Mouse (Mus musculus) urinary bladder, adult 2 months (tissue): ENCODE measurements around the gene 2310011J03Rik. TPM values are rescaled to one million over a fixed set of nuclear protein-coding genes. Genes with fewer than 3 reads are reported as not detected.

ENCODE experiments used
- DNase-seq: peaks from one replicate; pipeline ENCODE4 v3.0.0; 2022; ENCODE audit warnings: low spot score
- polyA plus RNA-seq: library from polyadenylated mRNA; depleted of rRNA; stranded (reverse); fragments of >200 nt; gene quantifications from 2 replicates; pipeline ENCODE4 v1.2.3, GENCODE M21; 2012

The 2310011J03Rik gene
- polyA plus RNA-seq, 1 experiment, result 45.6 TPM

GRCm38 (mm10) chr10:80315315-80315714 lies 5.0 kb downstream of the 2310011J03Rik start:
- DNase-seq, result no peak

DNA sequence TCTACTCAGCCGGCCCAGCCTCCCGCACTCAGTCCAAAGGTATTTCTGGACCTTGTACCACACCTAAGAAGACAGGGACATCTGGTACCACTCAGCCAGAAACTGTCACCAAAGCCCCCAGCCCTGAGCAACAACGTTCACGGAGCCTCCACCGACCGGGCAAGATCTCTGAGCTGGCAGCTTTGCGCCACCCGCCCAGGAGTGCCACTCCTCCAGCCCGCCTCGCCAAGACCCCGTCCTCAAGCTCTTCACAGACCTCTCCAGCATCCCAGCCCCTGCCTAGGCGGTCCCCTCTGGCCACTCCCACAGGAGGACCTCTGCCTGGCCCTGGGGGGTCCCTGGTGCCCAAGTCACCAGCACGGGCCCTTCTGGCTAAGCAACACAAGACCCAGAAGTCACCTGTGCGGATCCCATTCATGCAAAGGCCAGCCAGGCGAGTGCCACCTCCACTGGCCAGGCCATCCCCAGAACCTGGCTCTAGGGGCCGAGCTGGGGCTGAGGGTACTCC lies 5.8 kb downstream of the 2310011J03Rik start:
- no peak for DNase-seq

GRCm38 (mm10) chr10:80313627-80314201 lies 6.6 kb downstream of the 2310011J03Rik start:
- no peak for DNase-seq

DNA sequence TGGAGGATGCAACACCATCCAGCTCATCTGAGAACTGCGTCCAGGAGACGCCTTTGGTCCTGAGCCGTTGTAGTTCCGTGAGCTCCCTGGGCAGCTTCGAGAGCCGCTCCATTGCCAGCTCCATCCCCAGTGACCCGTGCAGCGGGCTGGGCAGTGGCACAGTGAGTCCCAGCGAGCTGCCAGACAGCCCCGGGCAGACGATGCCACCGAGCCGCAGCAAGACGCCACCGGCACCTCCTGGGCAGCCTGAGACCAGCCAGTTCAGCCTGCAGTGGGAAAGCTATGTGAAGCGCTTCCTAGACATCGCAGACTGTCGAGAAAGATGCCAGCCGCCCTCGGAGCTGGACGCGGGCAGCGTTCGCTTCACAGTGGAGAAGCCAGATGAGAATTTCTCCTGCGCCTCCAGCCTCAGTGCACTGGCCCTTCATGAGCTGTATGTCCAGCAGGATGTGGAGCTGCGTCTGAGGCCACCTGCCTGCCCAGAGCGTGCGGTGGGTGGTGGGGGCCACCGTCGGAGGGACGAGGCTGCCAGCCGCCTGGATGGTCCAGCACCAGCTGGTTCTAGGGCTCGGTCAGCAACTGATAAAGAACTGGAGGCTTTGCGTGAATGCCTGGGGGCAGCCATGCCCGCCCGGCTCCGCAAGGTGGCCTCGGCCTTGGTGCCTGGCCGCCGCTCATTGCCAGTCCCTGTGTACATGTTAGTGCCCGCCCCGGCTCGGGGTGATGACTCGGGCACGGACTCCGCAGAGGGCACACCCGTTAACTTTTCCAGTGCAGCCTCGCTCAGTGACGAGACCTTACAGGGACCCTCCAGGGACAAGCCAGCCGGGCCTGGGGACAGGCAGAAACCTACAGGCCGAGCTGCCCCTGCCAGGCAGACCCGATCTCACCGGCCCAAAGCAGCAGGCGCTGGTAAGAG lies 7.5 kb downstream of the 2310011J03Rik start:
- no peak for DNase-seq

DNA sequence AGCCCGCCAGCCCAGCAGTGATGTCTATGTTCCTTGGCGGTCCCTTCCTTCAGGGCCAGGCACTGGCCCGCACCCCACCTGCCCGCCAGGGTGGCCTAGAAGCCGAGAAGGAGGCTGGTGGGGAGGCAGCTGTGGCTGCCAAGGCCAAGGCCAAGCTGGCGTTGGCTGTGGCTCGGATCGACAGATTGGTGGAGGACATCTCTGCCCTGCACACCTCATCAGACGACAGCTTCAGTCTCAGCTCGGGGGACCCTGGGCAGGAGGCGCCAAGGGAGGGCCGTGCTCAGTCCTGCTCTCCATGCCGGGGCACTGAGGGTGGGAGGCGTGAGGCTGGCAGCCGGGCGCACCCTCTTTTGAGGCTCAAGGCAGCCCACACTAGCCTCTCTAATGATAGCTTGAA lies 8.8 kb downstream of the 2310011J03Rik start:
- DNase-seq, result no peak

DNA sequence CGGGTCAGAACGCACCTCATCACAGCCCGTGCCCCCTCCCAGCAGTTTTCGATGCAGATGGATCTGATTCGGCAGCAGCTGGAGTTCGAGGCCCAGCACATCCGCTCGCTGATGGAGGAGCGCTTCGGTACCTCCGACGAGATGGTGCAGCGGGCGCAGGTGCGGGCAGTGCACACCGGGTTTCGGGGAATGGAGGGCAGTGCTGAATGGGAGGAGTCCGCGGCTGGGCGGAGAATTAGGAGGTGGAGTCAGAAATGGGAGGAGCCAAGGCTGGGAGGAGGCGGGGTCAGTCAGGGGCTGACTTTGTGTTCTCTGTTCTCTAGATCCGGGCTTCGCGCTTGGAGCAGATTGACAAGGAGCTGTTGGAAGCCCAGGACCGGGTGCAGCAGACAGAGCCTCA lies 15.5 kb downstream of the 2310011J03Rik start:
- no peak for DNase-seq

DNA sequence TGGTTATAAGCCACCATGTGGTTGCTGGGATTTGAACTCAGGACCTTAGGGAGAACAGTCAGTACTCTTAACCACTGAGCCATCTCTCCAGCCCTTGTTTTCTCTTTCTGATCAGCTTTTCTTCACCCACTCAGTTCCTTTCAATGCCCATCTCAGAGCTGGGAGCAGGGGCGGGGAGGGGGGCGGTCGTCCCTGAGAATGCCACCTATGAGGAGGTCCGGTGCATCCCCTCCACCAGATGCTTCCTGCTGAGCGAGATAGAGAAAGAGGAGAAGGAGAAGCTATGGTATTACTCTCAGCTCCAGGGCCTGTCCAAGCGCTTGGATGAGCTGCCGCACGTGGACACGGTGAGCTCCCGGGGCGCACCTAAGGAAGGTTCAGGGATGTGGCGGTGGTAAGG lies 15.9 kb downstream of the 2310011J03Rik start:
- DNase-seq, result no peak

DNA sequence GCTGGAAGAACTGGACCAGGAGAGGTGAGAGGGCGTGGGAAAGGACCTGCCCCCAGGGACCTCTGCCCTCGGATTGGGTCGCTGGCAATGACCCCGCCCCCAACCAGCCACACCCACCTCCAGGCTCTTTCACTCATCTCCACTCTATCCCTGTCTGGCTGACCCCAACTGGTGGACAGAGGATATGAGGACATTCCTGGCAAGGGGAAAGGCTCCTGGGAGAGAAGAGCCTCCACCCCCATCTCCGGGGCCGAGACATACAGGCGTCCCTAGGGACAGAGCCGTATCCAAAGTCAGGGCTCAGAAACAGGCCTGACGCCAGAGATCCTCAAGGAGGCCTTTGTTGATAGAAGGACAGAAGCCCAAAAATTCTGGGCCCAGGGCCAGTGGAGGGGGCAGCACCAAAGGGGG lies 17.9 kb downstream of the 2310011J03Rik start:
- DNase-seq, result no peak

- DNase-seq, result no peak
These were observed 18.3 kb downstream of the 2310011J03Rik start for GRCm38 (mm10) chr10:80302082-80302355.

DNA sequence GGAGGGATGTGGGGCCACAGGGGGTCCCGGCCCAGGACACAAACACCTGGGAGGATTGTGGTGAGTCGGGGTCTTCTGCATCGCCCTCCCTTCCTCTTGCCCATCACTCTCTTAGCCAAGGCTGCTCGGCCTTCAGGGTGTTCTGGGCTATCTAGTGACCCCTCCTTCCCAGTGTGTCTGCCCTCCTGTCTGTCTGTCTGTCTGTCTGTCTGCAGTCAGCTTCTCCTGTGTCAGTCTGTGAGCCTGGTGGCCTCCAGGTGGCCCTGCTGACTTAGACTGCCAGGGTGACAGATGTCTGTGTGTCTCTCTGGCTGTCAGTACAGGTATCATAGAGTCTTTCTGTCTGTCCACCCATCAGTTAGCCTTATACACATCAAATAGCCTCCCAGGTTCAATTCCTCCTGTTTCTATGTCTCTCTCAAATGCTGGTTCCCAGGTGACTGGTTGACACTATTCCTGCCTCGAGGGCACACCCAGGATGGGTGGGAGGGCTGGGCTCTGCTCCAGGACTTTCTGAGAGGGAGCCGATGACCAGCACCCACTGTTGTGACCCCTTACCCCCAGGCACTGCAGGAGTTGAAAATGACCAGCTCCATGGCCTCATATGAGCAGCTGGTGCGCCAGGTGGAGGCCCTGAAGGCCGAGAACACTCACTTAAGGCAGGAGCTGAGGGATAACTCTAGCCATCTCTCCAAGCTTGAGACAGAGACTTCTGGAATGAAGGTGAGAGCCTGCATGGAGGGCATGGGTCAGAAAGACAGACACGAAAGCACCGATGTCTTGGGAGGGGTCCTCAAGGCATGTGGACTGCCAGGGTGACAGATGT lies 18.9 kb downstream of the 2310011J03Rik start:
- no peak for DNase-seq

GRCm38 (mm10) chr10:80300672-80301181 lies 19.6 kb downstream of the 2310011J03Rik start:
- no peak for DNase-seq

DNA sequence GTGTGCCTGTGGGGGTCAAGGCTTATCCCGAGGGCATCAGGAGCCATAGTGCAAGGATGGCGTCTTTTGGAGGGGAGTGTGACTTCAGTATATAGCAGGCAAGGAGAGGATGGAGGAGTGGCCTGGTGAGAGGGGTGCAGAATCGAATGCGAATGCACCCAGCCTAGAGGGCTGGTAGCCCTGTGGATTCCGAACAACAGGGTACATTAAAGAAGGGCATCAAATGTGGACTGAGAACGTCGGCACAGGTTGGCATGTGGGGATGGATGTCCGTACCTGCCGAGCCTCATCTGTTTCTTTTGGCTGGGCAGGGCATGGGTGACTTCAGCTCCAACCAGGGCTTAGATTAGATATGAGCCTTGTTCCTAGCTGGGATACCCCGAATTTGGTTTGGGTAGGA lies 20.5 kb downstream of the 2310011J03Rik start:
- DNase-seq, result no peak

- no peak for DNase-seq
These were observed 21.0 kb downstream of the 2310011J03Rik start for GRCm38 (mm10) chr10:80299301-80299700.

DNA sequence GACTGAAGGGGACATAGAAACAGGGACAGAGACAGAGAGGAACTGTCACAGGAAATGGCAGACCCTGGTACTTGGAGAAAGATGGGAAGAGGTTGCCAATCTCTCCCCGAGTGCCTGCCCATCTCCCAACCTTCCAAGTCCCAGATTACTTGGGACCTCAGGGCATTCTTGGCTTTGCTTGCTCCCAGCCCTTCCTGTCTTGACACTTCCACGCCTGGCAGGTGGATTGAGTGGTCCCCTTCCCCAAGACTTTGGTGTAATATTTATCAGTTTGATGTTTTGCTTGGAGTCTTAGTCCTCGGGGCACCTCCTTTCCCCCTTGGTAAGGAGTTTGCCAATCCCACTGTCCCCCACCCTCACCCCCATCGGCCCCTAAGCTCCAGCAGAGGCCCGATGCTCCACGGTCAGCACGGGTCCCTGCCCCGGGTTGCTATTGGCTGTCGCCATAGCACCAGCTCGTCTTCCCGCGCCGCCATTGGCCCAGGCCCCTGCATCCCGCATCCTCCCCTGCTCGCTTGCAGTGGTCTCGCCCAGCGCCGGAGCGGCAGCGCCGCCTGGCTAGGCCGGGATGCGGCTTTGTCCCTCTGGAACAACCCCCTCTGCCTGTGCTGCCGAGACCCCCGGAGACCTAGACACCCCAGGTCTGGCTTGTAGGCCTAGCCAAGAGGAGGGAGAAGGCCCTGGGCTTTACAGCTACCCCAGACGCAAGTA lies 21.6 kb downstream of the 2310011J03Rik start:
- no peak for DNase-seq

DNA sequence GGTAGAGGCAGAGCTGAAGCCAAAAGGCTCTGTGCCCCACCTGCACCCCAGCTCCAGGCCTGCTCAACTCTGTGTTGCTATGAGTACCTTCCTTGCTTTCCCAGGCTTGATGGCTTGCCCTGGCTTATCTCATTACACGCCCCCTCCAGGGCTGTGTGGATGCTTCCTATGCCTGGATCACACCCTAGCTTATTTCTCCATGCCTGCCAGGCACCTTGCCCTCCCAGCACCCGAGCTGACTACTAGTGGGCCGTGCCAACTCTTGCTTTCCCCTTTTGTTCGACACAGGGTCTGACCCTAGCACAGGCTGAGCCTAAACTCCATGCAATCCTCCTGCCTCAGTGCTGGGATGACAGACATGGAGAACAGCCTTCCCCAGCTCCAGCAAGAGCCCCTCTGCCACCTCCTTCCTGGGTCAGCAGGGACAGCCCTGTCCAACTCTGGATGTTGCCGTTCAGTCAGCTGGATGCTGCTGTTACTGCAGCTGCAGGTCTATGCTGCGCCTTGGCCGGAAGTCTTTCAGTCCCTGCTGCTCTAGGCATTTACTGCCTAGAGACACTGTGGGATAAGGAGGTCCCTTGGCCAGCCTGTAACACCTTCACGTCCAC lies 22.7 kb downstream of the 2310011J03Rik start:
- no peak for DNase-seq

GRCm38 (mm10) chr10:80296824-80297223 lies 23.5 kb downstream of the 2310011J03Rik start:
- DNase-seq, result no peak

GRCm38 (mm10) chr10:80295618-80296425 lies 24.5 kb downstream of the 2310011J03Rik start, which contains the start of gene Apc2:
Gene Apc2 (plus strand): TSS chr10:80295977.
- peak; percentile 57 for DNase-seq

- no peak for DNase-seq
These were observed 25.5 kb downstream of the 2310011J03Rik start for GRCm38 (mm10) chr10:80294788-80295303.

DNA sequence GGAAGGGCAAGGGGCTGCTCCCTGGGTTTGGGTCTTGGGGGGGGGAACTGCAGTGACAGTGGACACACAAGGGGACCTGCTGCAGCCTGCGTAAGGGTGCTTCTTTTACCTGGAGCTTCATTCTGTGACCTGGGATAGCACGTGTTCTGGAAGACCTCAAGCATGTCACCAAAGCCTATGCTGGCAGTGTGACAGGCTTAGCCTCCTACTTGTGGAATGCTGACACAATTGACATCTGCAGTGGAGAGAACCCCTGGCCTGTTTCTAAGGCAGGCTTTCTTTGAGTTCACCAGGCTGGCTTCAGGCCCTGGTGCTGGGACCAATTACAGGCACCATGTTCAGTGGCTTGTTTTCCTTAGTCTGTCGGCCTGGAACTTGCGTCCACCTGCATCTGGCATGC lies 26.0 kb downstream of the 2310011J03Rik start:
- no peak for DNase-seq

DNA sequence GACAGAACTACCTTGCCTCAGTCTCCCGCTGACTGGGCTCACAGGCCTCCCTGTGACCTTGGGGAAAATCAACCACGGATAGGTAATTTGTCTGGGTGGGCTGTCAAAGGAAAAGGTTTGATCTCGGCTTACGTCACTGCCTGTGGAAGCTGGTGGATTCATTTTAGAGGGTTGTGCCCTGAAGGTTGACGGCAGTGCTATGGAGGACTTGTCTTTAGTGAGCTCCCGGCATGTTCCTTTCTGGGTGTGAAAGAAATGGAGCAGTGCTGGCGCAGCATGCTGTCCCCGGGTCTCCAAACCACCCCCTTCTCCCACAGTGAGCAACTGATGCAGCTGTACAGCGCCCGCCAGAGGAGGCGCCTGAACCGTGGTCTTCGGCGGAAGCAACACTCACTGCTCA lies 27.0 kb downstream of the 2310011J03Rik start:
- DNase-seq, result no peak
